Mouse (Mus musculus) kidney, adult 11 months (tissue): ENCODE data around the gene Mtx1.
A peak's percentile ranks its signal among the peaks of the same experiment; 100 is the strongest.
"Not testable (repeated sequence)": the region's sequence is repeated elsewhere in the genome, so short reads cannot be mapped to it uniquely, and the experiment has no call there.

Experiments used
- DNase-seq: peaks from one replicate; pipeline ENCODE4 v3.0.0; 2022

Mtx1 gene

DNA sequence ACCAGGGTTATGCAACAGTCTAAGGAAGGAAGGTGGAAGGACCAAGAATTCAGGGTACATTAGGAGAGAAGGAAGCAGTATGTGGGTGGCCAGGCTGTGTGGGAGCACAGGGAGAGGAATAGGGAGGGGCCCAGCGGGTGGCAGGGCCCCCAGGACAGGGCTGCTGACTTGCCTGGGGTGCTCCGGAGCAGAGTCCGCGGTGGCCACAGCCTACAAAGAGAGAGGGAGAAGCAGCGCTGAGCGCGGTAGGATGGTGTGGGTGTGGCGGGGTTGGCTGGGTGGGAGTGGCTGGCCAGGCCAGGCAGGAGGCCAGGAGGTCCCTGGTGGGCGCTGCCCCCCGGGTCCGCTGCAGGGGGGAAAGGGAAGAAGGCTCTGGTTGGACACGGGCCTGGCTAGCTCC is 11.6 kb upstream of the Mtx1 start:
- no peak for DNase-seq

DNA sequence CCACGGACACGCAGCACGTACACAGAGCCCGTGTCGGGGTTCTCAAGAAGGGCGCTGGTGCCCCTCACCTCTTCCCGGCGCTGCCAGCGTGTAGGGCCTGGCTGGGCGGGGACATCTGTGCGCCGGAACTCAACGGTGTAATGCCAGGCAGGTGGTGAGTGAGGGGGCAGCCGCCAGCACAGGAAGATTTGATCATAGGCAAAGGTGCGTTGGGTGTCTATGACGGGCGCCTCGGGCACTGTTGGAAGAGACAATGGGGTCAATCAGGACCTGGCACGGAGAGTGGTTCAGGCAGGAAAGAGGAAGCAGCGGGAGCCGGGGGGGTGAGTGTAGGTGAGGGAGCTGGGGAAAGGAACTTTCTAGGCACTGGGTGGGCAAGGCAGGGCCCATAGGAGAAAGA is 10.8 kb upstream of the Mtx1 start:
- DNase-seq: no peak

DNA sequence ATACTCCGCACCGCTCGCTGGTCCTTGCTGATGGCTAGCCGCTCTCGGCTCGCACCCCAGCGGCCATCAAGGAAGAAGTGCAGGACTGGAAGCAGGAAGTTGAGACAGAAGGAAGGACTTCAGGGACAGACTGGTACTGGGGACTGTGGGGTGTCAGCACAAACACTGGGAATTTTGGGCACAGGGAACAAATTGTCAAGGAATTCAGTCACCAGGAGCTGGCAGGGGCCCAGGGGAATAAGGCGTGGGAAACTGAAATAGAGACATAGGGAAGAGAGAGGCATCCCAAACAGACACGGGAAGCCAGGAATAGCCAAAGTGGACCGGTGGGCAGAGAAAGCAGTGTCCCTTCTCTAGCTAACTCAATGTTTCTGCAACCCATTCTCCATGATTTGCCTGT is 9.6 kb upstream of the Mtx1 start:
- DNase-seq: no peak

DNA sequence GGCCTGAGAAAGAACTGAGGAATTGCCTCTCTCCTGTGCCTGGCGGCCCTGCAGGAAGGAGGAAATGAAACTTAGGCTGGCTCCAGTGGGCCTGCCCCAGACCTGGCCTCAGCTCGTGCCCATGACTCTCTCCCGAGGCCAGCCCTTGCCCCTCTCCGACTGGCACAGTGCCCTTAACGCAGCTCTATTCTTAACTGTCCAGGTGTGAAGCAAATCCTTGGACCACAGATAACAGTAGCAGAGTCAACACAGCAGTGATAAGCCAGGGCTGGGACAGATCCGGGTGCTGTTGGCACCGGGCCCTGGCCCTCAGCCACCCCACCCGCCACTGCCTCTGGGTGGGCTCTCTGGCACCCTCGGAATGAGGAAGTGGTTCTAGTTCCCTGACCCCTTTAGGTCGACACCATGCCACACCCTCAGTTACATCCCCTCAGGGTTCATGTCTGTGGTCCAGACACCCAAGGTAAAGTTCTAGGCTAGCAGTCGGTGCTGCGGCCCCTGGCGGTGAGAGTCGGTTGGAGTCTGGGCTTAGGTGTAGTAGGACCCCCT is 6.7 kb upstream of the Mtx1 start:
- DNase-seq: no peak

DNA sequence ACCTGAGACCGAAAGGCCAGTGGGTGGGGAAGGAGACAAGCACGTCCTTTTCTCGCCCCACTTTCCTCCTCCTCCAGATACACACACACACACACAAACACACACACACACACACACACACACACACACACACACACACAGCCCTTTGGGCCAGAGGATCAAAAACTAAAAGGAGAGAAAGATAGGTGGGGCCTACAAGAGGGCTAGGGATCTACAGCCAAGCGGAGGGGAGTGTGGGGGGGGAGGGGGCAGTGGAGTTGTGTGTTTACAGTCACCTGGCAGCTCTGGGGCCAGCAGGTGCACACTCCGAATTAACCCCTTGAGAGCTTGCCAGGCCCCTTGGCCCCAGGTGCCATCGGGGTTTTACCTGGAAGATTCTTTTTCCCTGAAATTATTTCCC is 5.7 kb upstream of the Mtx1 start:
- DNase-seq: no peak

DNA sequence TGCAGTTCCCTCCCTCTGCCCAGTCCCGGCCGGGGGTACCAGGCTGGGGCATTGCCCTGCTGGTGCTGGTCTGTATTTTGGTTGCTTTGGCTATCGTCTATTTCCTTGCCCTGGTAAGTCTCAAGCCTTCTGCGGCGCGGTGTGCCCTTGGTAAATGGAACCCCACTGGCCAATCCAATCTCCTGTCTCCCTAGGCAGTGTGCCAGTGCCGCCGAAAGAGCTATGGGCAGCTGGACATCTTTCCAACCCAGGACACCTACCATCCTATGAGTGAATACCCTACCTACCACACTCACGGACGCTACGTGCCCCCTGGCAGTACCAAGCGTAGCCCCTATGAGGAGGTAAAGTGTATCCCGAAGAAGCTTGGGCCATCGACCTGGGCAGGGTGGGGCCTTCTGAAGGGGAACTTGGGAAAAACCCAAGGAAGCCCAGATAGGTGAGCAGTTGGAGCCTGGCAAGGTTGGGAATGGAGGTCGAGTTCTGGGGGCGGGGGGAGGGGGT is 4.9 kb upstream of the Mtx1 start:
- DNase-seq: no peak

DNA sequence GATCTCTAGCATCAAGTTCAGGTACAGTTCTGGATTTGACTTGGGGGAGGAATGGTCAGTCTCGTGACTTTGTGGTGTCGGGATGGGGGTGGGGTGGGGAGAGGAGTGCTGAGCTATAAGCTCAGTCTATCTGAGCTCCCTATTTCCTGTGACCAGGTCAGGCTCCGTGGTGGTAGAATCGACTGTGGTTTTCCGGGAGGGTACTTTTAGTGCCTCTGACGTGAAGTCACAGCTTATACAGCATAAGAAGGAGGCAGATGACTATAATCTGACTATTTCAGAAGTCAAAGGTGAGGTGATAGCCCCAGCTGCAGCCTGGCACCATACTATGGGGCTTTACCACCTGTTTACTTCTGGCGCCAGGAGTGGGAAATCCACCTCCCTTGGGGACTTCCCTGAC is 4.5 kb upstream of the Mtx1 start:
- no peak for DNase-seq

DNA sequence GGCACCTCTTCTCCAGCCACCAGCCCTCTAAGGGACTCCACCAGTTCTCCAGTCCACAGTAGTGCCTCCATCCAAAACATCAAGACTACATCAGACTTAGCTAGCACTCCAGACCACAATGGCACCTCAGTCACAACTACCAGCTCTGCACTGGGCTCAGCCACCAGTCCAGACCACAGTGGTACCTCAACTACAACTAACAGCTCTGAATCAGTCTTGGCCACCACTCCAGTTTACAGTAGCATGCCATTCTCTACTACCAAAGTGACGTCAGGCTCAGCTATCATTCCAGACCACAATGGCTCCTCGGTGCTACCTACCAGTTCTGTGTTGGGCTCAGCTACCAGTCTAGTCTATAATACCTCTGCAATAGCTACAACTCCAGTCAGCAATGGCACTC is 3.7 kb upstream of the Mtx1 start:
- no peak for DNase-seq

DNA sequence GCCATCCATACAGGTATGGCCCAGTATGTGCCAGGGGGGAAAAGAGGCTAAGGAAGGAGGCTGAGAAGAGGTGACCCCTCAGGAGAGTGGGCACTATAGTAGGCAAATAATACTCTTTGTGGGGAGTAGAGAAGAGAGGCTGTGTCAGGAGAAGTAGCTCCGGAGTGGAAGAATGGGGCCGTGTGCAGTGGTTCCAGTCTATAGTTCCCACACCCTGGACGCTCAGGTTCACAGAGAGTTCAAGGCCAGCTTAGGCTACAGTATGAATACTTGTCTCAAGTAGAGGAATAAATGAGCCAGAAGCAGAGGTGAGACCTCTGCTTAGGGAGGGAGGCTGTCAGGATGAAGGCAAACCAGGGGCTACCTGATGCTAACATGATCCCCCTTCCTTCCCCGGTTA is 2.4 kb upstream of the Mtx1 start:
- DNase-seq: no peak

DNA sequence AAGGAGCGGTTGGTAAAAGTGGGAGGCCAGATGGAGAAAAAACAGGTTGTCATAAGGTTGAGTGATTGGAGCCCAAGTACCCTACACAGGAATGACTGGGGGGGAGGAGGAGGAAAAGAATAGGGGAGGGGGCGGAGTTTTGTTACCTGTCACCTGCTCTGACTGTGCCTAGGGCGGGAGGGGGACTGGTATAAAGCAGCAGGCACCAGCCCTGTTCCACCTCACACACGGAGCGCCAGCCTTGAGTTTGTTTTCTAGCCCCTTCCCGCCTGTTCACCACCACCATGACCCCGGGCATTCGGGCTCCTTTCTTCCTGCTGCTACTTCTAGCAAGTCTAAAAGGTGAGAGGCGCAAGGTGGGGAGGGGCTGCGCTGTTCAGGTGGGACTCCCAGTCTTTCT is 1.9 kb upstream of the Mtx1 start, which contains the start of gene Muc1:
Gene Muc1 (plus strand): TSS at position 222 of the 400 bp plus-strand sequence.
- peak; percentile 45 for DNase-seq

DNA sequence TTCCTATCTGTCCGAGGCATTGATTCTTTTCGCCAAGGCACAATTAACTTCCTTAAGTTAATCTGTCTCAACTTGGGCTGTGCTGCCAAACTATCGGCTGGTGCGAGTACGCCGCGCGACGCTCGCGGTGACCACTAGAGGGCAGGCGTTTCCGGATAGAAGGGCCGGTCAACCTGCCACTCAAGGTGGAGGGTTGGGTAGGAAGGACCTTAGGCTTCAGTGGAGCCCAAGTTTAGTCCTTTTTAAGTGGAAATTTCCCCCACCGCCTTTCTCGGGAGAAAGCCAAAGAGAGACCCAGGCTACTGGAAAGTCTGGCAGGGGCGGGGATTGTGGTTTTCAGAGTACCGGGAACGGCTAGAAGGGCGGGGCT is 1.3 kb upstream of the Mtx1 start:
- DNase-seq: peak; percentile 89

DNA sequence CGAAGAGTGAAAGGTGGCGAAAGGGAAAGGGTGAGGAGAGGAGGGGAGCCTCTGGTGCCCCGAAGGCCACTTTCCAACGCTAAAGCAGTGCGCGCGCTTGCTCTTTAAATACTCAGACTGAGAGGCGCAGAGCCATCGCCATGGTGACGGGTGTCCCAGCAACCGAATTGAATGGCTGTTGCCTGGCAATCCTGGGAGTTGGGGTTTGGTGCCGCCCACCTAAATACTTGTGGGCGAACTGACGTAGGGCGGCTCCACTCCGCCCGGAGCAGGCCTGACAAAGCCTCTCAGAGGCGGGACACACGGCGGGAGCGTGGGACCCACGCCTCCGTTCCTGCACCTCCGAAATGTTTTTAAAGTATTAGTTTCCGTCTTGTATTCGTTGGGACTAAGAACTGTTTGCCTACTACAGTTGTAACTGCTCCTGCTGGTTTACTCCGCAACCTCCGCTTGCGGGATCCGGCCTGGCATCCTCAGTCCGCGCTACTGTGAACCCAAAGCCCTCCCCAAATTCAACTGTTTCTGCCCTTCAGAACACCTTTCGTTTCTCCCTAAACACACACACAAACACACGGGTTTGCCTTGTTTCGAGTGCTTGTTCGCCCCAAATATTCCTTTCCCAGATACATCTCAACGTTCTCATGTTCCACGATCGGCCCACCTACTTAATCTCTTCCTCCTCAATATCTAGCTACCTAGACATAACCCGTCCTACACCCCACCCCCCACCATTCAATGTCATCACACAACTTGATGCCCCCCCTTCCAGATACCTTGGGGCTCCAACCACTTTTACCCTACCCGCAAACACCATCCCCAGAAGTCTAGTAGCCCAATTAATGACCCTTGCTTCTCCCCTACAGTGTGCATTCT is 655 bp upstream of the Mtx1 start:
- peak; percentile 92 for DNase-seq

DNA sequence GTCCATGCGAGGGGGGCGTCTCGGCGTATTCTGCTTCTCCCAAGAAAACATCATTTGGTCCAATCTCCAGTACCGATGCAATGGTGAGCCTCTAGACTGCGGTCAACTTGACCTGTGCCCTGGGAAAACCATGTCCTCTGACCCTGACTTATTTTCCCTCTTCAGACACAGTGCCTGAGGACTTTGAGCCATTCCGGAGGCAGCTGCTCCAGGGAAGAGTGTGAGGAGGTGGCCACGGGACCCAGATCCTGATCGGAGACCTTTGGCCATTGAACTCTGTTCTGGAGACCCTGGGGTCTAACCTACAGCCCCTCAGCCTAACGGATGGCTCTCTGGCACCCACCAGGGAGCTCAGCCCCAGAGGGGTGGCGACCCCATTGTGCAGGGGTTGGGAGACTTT is 527 bp downstream of the Mtx1 start:
- peak; percentile 54 for DNase-seq

DNA sequence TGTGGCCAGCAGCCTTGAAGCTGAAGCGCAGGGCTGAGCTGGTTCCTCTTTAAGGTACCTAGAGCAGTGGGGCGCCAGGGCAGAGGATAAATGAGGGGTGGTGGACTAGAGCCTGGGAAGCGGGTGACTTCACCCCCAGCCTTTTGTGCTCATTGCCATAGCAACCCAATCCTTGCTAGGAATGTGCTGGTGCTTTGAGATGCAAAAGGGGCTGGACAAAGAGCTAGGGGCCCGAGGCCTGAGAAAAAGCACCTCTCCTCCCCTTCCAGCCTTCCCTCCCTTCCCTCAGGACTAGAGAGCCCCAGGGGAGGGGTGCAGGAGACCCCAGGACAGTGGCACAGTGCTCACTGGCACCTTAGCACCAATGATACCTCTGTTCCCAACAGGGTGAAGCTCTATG is 970 bp downstream of the Mtx1 start:
- DNase-seq: no peak

DNA sequence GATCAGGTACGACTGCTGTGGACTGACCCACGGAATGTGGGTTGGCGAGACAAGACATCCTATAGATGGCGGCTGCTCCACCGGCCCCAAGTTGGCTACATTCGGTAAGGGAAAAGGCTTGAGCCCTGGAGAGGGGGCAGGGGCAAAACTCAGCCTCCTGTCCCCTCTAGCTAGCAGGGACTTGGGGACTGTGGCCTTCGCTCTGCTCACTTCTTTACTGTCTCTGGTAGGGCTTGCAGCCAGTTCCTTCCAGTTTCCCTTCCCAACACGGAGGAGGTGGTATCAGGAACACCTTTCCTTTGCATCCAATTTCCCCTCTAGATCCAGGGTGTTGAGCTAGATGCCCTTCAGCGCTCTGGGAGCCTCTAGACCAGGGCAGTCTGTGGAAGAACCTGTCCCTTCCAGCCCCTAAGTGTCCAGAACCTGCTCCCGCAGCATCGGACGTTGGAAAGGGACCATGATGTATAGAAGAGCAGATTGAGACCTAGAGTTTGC is 1.5 kb downstream of the Mtx1 start:
- no peak for DNase-seq

DNA sequence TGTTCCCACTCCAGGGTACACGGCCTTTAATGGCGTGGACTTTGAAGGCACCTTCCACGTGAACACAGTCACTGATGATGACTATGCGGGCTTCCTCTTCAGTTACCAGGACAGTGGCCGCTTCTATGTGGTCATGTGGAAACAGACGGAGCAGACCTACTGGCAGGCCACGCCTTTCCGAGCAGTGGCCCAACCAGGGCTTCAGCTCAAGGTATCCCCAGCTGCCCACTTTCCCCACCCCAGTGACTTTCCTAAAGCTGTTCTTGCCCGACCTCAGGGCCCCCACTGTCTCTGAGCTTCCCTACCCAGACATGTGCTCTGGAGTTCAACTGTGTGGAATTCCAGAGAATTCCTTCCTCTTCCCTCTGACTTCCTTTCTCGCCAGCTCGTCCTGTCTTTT is 2.1 kb downstream of the Mtx1 start:
- no peak for DNase-seq

DNA sequence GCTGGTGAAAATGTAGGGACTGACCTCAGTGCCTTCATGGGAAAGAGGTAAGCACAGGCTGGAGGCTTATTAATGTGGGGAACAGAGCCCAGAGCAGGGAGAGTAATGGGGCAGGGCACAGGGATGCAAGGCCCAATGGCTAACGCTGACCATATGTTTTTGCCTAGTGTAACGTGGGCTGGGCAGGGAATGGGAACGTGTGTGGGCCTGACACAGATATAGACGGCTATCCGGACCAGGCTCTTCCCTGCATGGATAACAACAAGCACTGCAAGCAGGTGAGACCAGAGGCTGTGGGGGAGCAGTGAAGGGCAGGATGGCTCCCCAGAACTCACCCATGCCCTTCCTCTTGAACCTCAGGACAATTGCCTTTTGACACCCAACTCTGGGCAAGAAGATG is 5.7 kb downstream of the Mtx1 start:
- no peak for DNase-seq

DNA sequence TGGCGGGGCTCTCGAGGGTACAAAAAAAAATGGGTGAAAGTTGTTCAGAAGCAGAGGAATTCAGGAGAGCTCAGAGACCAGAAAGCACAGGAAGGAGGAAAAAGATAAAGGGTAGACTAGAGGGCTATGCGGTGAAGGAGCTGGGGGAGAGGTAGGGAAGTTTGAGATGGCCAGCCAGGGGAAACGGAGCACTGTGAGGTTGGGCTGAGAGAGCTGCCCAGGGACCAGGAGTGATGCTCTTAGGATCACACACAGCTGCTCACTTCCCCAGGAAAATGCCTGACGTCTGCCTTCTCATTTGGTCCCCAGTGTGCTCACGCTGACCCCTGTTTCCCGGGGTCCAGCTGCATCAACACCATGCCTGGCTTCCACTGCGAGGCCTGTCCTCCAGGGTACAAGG is 7.3 kb downstream of the Mtx1 start:
- no peak for DNase-seq

DNA sequence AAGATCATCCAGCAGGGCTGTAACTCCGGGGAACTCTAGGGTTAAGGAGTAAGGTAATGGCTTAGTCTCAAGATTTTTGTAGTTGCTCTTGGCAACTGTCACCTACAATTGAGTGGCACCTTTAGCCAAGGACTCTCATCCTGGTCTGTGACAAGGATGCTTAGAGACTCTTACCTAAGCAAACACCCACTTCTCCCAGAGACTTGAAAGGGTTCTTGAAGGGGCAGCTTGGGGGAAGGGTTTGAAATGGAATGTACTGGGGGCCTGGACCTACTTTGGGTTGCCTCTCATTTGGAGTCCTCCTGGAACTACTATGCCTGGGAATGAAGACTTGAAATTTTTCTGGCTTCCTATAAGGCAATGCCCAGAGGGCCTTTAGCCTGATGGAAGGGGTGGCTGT is 8.6 kb downstream of the Mtx1 start:
- no peak for DNase-seq

DNA sequence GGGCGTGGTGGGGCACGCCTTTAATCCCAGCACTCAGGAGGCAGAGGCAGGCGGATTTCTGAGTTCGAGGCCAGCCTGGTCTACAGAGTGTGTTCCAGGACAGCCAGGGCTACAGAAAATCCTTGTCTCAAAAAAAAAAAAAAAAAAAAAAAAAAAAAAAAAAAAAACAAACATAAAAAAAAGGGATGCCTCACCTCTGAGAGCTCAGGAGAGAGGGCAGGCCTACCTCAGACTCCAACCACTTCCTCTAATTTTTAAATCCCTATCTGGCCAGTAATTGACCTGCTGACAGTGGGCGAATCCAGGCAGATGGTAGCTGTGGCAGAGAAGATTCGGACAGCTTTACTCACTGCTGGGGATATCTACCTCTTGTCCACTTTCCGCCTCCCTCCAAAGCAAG is 10.5 kb downstream of the Mtx1 start:
- DNase-seq: not testable (repeated sequence)

DNA sequence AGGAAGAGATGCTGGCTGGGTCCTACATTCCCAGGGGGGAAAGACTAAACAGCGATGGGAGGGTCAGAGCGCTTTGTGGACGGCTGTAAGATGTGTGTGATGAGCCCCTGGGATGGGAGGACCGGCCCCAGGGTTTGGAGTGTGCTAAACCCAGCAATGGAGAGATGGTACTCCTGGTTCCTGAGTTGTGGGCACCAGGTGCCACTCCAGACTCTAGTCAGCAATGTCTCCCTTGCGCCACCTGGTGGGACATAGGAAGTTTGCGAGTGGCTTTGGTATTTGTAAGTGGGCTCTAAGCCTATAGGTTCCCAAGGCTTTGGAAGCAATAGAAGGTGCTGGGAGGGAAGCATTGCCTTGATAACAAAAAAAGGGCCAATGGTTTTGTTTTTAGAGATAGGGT is 11.0 kb downstream of the Mtx1 start:
- peak; percentile 78 for DNase-seq

DNA sequence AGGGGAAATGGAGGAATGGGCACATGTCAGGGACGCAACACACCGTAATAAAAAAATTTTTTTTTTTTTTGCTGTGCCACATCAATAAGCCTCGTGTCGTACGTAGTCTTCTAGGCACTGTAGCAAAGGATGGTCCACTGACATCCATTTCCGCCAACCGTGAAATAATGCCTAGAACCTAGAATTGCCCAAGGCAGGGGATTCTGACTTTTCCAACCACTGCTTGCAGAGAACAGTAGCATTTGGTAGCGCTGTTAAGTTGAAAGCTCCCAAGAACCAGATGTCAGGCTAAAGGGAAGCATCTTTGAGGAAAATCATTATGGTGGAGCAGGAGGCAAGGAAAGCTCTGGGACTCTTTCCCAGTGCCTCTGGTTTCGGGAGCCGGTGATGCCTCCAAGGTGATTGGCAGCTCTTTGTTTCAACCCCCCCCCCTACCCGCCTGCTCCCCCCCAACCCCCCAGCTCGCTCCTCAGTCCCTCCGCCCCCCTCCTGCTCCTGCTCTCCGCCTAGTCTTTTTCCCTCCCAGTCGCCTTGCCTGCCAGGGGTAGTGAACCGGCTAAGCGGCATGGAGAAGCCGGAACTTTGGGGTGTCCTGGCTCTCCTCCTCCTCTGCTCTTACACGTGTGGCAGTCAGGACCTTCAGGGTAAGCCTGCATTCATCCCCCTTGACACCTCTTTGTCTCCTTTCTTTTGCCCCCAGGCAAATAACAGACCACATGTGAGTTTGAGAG is 12.0 kb downstream of the Mtx1 start, which contains the start of gene Thbs3:
Gene Thbs3 (plus strand): TSS at position 500 of the 731 bp plus-strand sequence.
- no peak for DNase-seq

DNA sequence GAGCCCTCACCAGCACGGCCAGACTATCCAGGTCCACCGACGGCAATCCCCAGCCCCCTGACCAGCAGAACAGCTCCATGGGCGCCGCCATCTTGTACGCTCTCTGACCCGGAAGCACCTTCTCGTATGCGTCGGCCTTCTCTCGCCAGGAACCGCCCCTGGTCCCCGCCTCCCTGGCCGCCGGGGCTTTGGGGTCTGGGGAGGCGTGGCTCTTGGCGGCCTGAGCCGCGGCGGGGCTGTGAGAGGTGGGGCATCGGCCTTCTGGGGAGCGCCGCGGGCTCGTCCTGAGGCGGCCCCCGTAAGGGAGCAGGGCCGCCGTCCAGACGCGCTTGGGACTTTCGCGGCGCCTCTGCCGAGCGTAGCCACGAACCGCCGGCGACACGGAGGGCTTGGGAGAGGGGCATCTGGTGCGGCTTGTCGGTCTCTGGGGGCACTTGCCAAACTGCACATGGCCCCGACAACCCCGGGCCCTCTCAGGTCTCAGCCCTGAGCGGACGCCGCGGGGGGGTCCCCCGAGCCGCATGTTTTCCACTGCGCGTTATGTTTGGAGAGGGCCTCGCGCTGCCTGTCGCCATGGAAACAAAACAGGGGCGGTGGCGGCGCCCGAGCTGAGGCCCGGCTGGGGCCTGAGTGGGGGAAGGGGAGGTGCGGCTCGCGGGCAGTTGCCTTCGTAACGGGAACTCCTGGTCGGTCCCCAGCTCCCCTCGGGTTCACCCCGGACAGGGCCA is 12.9 kb downstream of the Mtx1 start:
- peak; percentile 88 for DNase-seq
